Comparison of ENCODE assay signal across 8 mouse cellular contexts in genomic region chr17:33493065-33493464, GRCm38 (mm10). TPM values are rescaled to one million over a fixed set of nuclear protein-coding genes. Genes with fewer than 3 reads are reported as not detected.
DNase-seq lines count a peak whose midpoint lies in the region; ATAC-seq and TF ChIP-seq lines count a peak whose summit lies in the region.
"Had no signal": no experiment of that assay in that cellular context is flagged by ENCODE, and none has a peak within 500 bp of the region (broad histone marks: within the 10 kb centered on the region; RNA-seq: fewer than 3 reads in every experiment).

No protein-coding gene starts in this region.

- H3K27ac ChIP-seq in intestine, postnatal 0 days (ENCODE audit: low read depth, low read length) = no peak overlapping the region
- H3K27ac ChIP-seq in intestine, embryonic 15.5 days = no peak overlapping the region
- H3K27ac ChIP-seq in ES-Bruce4 (ENCODE audit: insufficient read depth, low read length) = no peak overlapping the region

- H3K36me3 ChIP-seq in intestine, postnatal 0 days (ENCODE audit: control insufficient read depth, insufficient read depth) = no peaks in the 10 kb centered on the region
- no peaks in the 10 kb centered on the region for H3K36me3 ChIP-seq in intestine, embryonic 15.5 days
- H3K36me3 ChIP-seq in ES-Bruce4 (ENCODE audit: control insufficient read depth, insufficient read depth, low read length, poor library complexity, severe bottlenecking) = no peaks in the 10 kb centered on the region

- H3K9ac ChIP-seq in intestine, postnatal 0 days (ENCODE audit: low read depth, low read length) = no peak overlapping the region
- H3K9ac ChIP-seq in intestine, embryonic 15.5 days = no peak overlapping the region
- no peak overlapping the region for H3K9ac ChIP-seq in ES-Bruce4 (ENCODE audit: low read depth, poor library complexity, severe bottlenecking)

- no peak for TF ChIP-seq POLR2A in ES-Bruce4 (IDR thresholded peaks at IDR 0.05; ENCODE audit: insufficient read depth, low read length)

- H3K4me3 ChIP-seq in intestine, postnatal 0 days (ENCODE audit: low read depth, low read length) = no peak overlapping the region
- H3K4me3 ChIP-seq in intestine, embryonic 15.5 days (replicated peaks) = no peak overlapping the region
- no peak overlapping the region for H3K4me3 ChIP-seq in ES-Bruce4 (ENCODE audit: low read depth, low read length)
- H3K4me3 ChIP-seq: myocyte had no signal

- H3K4me2 ChIP-seq in intestine, postnatal 0 days (replicated peaks; ENCODE audit: low read depth) = no peak overlapping the region
- no peak overlapping the region for H3K4me2 ChIP-seq in intestine, embryonic 15.5 days (replicated peaks)

- H3K9me3 ChIP-seq in intestine, postnatal 0 days (ENCODE audit: control insufficient read depth) = no peaks in the 10 kb centered on the region
- no peaks in the 10 kb centered on the region for H3K9me3 ChIP-seq in intestine, embryonic 15.5 days
- no peaks in the 10 kb centered on the region for H3K9me3 ChIP-seq in ES-Bruce4 (replicated peaks; ENCODE audit: control insufficient read depth, insufficient read depth, low read length, poor library complexity, severe bottlenecking)

- no peak for TF ChIP-seq EP300 in ES-Bruce4 (IDR thresholded peaks at IDR 0.05; ENCODE audit: insufficient read depth, low read depth, low read length)

- H3K4me1 ChIP-seq in intestine, postnatal 0 days (replicated peaks; ENCODE audit: control insufficient read depth, insufficient read depth, low read length) = no peaks in the 10 kb centered on the region
- H3K4me1 ChIP-seq in intestine, embryonic 15.5 days (replicated peaks) = no peaks in the 10 kb centered on the region
- no peaks in the 10 kb centered on the region for H3K4me1 ChIP-seq in ES-Bruce4 (ENCODE audit: control insufficient read depth, insufficient read depth, low read length)

- 72% methylated on average over 6 of the region's 6 CpGs for WGBS in intestine, postnatal 0 days
- 72% methylated on average over 6 of the region's 6 CpGs for WGBS in intestine, embryonic 15.5 days

- peak; percentile 8 to 17 for DNase-seq in adrenal gland, postnatal 36 days
- peak; percentile 81 for DNase-seq in induced T-regulatory cell, adult 2 months (ENCODE audit: low read depth)
- peak; percentile 82 for DNase-seq in naive thymus-derived CD4-positive, alpha-beta T cell, adult 2 months (ENCODE audit: low read depth)
- DNase-seq in right cerebral cortex, postnatal 36 days (ENCODE audit: low spot score in 2 of 2) = no peak

- no peak for ATAC-seq in intestine, postnatal 0 days
- ATAC-seq in intestine, embryonic 15.5 days = no peak

- H3K27me3 ChIP-seq in intestine, postnatal 0 days (replicated peaks; ENCODE audit: control insufficient read depth, insufficient read depth, low read length) = no peaks in the 10 kb centered on the region
- H3K27me3 ChIP-seq in intestine, embryonic 15.5 days (replicated peaks) = no peaks in the 10 kb centered on the region
- H3K27me3 ChIP-seq in ES-Bruce4 (ENCODE audit: control insufficient read depth, insufficient read depth, low read length, poor library complexity, severe bottlenecking) = no peaks in the 10 kb centered on the region

- peak; percentile 74 for TF ChIP-seq CTCF in intestine, postnatal 0 days (IDR thresholded peaks at IDR 0.05; ENCODE audit: low read depth)
- peak; percentile 49 for TF ChIP-seq CTCF in ES-Bruce4 (IDR thresholded peaks at IDR 0.05; ENCODE audit: low read depth, low read length)

RNA-seq across cellular contexts. Expression of gene Adamts10, which starts 30.9 kb away (rescaled TPM):
- 5.9 and 8.1 TPM in 2 replicates for polyA plus RNA-seq in intestine, postnatal 0 days (2015; fragmentation: Nextera tagmentation; extraction: Ambion mirVana)
- polyA plus RNA-seq in intestine, embryonic 15.5 days (2015; fragmentation: Nextera tagmentation; extraction: Ambion mirVana) = 37.6 and 42.1 TPM in 2 replicates
- 12.7 and 15.8 TPM in 2 replicates for polyA plus RNA-seq in ES-Bruce4 (2011; ENCODE audit: insufficient read depth, insufficient read length, low read depth, missing spikeins)
- 10 to 100 TPM; 22.3 to 29.7 TPM for total RNA-seq in adrenal gland, postnatal 36 days (2021)

Comparison
In these comparisons a context has a peak if more than half of its experiments do, and no peak if none do; other contexts are left out.
1. DNase-seq: peak in adrenal gland, postnatal 36 days (2 of 2), induced T-regulatory cell, adult 2 months (single experiment) and naive thymus-derived CD4-positive, alpha-beta T cell, adult 2 months (single experiment); none in right cerebral cortex, postnatal 36 days (0 of 2).